Mouse (Mus musculus) layer of hippocampus, adult 11-12 months (tissue): ENCODE measurements around the gene Camta1.

Experiments
- DNase-seq: peaks from one replicate; pipeline ENCODE4 v3.0.0; 2022; ENCODE audit warnings: low spot score

Gene Camta1

GRCm38 (mm10) chr4:151861806-151862739 lies at the start of gene Camta1:
Camta1 (minus strand) TSS chr4:151861876.
- DNase-seq: peak; percentile 100

- no peak for DNase-seq
Observed at GRCm38 (mm10) chr4:151908809-151909208, 47.1 kb upstream of the Camta1 start.

- DNase-seq: no peak
Observed at GRCm38 (mm10) chr4:151907577-151908343, 46.1 kb upstream of the Camta1 start.

- no peak for DNase-seq
Observed at GRCm38 (mm10) chr4:151905621-151906020, 43.9 kb upstream of the Camta1 start.

GRCm38 (mm10) chr4:151904098-151904497 lies 42.4 kb upstream of the Camta1 start:
- DNase-seq: no peak

GRCm38 (mm10) chr4:151902689-151903241 lies 41.1 kb upstream of the Camta1 start:
- no peak for DNase-seq

GRCm38 (mm10) chr4:151902046-151902688 lies 40.5 kb upstream of the Camta1 start:
- no peak for DNase-seq

- DNase-seq: no peak
Observed at GRCm38 (mm10) chr4:151901422-151901821, 39.7 kb upstream of the Camta1 start.

GRCm38 (mm10) chr4:151900735-151901134 lies 39.1 kb upstream of the Camta1 start:
- DNase-seq: no peak

- DNase-seq: no peak
Observed at GRCm38 (mm10) chr4:151899707-151900384, 38.2 kb upstream of the Camta1 start.

- DNase-seq: no peak
Observed at GRCm38 (mm10) chr4:151898600-151899245, 37.0 kb upstream of the Camta1 start.

GRCm38 (mm10) chr4:151897069-151897617 lies 35.5 kb upstream of the Camta1 start:
- DNase-seq: no peak

GRCm38 (mm10) chr4:151895624-151896023 lies 33.9 kb upstream of the Camta1 start:
- no peak for DNase-seq

- DNase-seq: no peak
Observed at GRCm38 (mm10) chr4:151894926-151895325, 33.2 kb upstream of the Camta1 start.

- DNase-seq: no peak
Observed at GRCm38 (mm10) chr4:151893241-151893640, 31.6 kb upstream of the Camta1 start.

GRCm38 (mm10) chr4:151881590-151881989 lies 19.9 kb upstream of the Camta1 start:
- DNase-seq: no peak

- DNase-seq: no peak
Observed at GRCm38 (mm10) chr4:151880044-151880690, 18.5 kb upstream of the Camta1 start.

- DNase-seq: no peak
Observed at GRCm38 (mm10) chr4:151876400-151876799, 14.7 kb upstream of the Camta1 start.

GRCm38 (mm10) chr4:151863511-151863910 lies 1.8 kb upstream of the Camta1 start:
- DNase-seq: no peak

GRCm38 (mm10) chr4:151861471-151861805 lies 238 bp downstream of the Camta1 start:
- DNase-seq: no peak
